Mouse (Mus musculus): ENCODE results near the gene Egln3.

- TF ChIP-seq CTCF (IDR thresholded peaks at IDR 0.05; ENCODE audit: low read depth) (no peak), EP300 (IDR thresholded peaks at IDR 0.05; ENCODE audit: low read depth) (no peak)
Measured at GRCm38 (mm10) chr12:54202765-54203655, 650 bp downstream of the Egln3 start.
